Mouse (Mus musculus): ENCODE measurements around the gene Dnah1. TPM values are rescaled to one million over a fixed set of nuclear protein-coding genes. Genes with fewer than 3 reads are reported as not detected.

Dnah1 gene
- polyA plus RNA-seq, 1 experiment from 2014 or later: 9.1 TPM

- no peak overlapping the region for H3K4me3 ChIP-seq (ENCODE audit: low read depth, low read length)
- no peaks in the 10 kb centered on the region for H3K36me3 ChIP-seq (ENCODE audit: control insufficient read depth, insufficient read depth, low read length)
- 70% methylated on average over 3 of the region's 3 CpGs for WGBS
- no peak overlapping the region for H3K4me2 ChIP-seq (ENCODE audit: low read depth, severe bottlenecking)
- no peak overlapping the region for H3K27ac ChIP-seq (replicated peaks; ENCODE audit: low read depth, low read length)
- no peak for DNase-seq (ENCODE audit: low spot score)
- no peaks in the 10 kb centered on the region for H3K9me3 ChIP-seq (ENCODE audit: control insufficient read depth, low read length)
- H3K27me3 ChIP-seq (ENCODE audit: control insufficient read depth, insufficient read depth, low read length): no peaks in the 10 kb centered on the region
- no peak for ATAC-seq (ENCODE audit: insufficient number of reproducible peaks, low FRiP score, low TSS enrichment, low read depth)
- no peak overlapping the region for H3K9ac ChIP-seq (ENCODE audit: low read length)
- H3K4me1 ChIP-seq (ENCODE audit: control insufficient read depth, insufficient read depth, low read length): no peaks in the 10 kb centered on the region
These were observed 10.5 kb downstream of the Dnah1 start for GRCm38 (mm10) chr14:31313192-31313591.

GRCm38 (mm10) chr14:31285728-31286127, 38.0 kb downstream of the Dnah1 start:
- no peaks in the 10 kb centered on the region for H3K27me3 ChIP-seq (ENCODE audit: control insufficient read depth, insufficient read depth, low read length)
- DNase-seq (ENCODE audit: low spot score): no peak
- no peak overlapping the region for H3K4me3 ChIP-seq (ENCODE audit: low read depth, low read length)
- H3K9me3 ChIP-seq (ENCODE audit: control insufficient read depth, low read length): no peaks in the 10 kb centered on the region
- no peak overlapping the region for H3K4me2 ChIP-seq (ENCODE audit: low read depth, severe bottlenecking)
- no peaks in the 10 kb centered on the region for H3K36me3 ChIP-seq (ENCODE audit: control insufficient read depth, insufficient read depth, low read length)
- 85% methylated on average over 8 of the region's 8 CpGs for WGBS
- H3K9ac ChIP-seq (ENCODE audit: low read length): no peak overlapping the region
- no peak for ATAC-seq (ENCODE audit: insufficient number of reproducible peaks, low FRiP score, low TSS enrichment, low read depth)
- no peaks in the 10 kb centered on the region for H3K4me1 ChIP-seq (ENCODE audit: control insufficient read depth, insufficient read depth, low read length)
- no peak overlapping the region for H3K27ac ChIP-seq (replicated peaks; ENCODE audit: low read depth, low read length)

GRCm38 (mm10) chr14:31272164-31272563, 51.5 kb downstream of the Dnah1 start:
- DNase-seq (ENCODE audit: low spot score): peak; percentile 91
- 23% methylated on average over 7 of the region's 7 CpGs for WGBS
- ATAC-seq (ENCODE audit: insufficient number of reproducible peaks, low FRiP score, low TSS enrichment, low read depth): no peak

GRCm38 (mm10) chr14:31271121-31271520, 52.6 kb downstream of the Dnah1 start:
- Histone ChIP-seq H3K4me1 (ENCODE audit: control insufficient read depth, insufficient read depth, low read length) (peaks cover 12% of the 10 kb centered on the region), H3K27ac (replicated peaks; ENCODE audit: low read depth, low read length) (no peak overlapping the region), H3K9ac (ENCODE audit: low read length) (no peak overlapping the region), H3K27me3 (ENCODE audit: control insufficient read depth, insufficient read depth, low read length) (no peaks in the 10 kb centered on the region), H3K9me3 (ENCODE audit: control insufficient read depth, low read length) (no peaks in the 10 kb centered on the region), H3K4me2 (ENCODE audit: low read depth, severe bottlenecking) (no peak overlapping the region), H3K4me3 (ENCODE audit: low read depth, low read length) (no peak overlapping the region), H3K36me3 (ENCODE audit: control insufficient read depth, insufficient read depth, low read length) (no peaks in the 10 kb centered on the region)
- DNase-seq (ENCODE audit: low spot score) (no peak), ATAC-seq (ENCODE audit: insufficient number of reproducible peaks, low FRiP score, low TSS enrichment, low read depth) (no peak)
- WGBS: 87% methylated on average over 6 of the region's 6 CpGs

More at GRCm38 (mm10) chr14:31272164-31272563, 51.5 kb downstream of the Dnah1 start:
- Histone ChIP-seq H3K27me3 (ENCODE audit: control insufficient read depth, insufficient read depth, low read length) (no peaks in the 10 kb centered on the region), H3K4me1 (ENCODE audit: control insufficient read depth, insufficient read depth, low read length) (peaks cover 12% of the 10 kb centered on the region), H3K9ac (ENCODE audit: low read length) (no peak overlapping the region), H3K4me3 (ENCODE audit: low read depth, low read length) (no peak overlapping the region), H3K9me3 (ENCODE audit: control insufficient read depth, low read length) (no peaks in the 10 kb centered on the region), H3K36me3 (ENCODE audit: control insufficient read depth, insufficient read depth, low read length) (no peaks in the 10 kb centered on the region), H3K4me2 (ENCODE audit: low read depth, severe bottlenecking) (no peak overlapping the region), H3K27ac (replicated peaks; ENCODE audit: low read depth, low read length) (no peak overlapping the region)

GRCm38 (mm10) chr14:31269456-31270100, 54.1 kb downstream of the Dnah1 start:
- peak; percentile 87 for DNase-seq (ENCODE audit: low spot score)
- Histone ChIP-seq H3K9ac (ENCODE audit: low read length) (peak overlapping the region; percentile 41), H3K4me1 (ENCODE audit: control insufficient read depth, insufficient read depth, low read length) (peaks cover 12% of the 10 kb centered on the region), H3K4me2 (ENCODE audit: low read depth, severe bottlenecking) (peak overlapping the region; percentile 51), H3K4me3 (ENCODE audit: low read depth, low read length) (peak overlapping the region; percentile 31), H3K27me3 (ENCODE audit: control insufficient read depth, insufficient read depth, low read length) (no peaks in the 10 kb centered on the region), H3K36me3 (ENCODE audit: control insufficient read depth, insufficient read depth, low read length) (no peaks in the 10 kb centered on the region), H3K27ac (replicated peaks; ENCODE audit: low read depth, low read length) (no peak overlapping the region; the same call in 1 of the 2 replicates), H3K9me3 (ENCODE audit: control insufficient read depth, low read length) (no peaks in the 10 kb centered on the region)
- ATAC-seq (ENCODE audit: insufficient number of reproducible peaks, low FRiP score, low TSS enrichment, low read depth): peak; percentile 92
- 19% methylated on average over 23 of the region's 28 CpGs for WGBS

- Histone ChIP-seq H3K9me3 (ENCODE audit: control insufficient read depth, low read length) (no peaks in the 10 kb centered on the region), H3K9ac (ENCODE audit: low read length) (peak overlapping the region; percentile 41; the same call in 1 of the 2 replicates), H3K4me2 (ENCODE audit: low read depth, severe bottlenecking) (peak overlapping the region; percentile 51; the same call in 1 of the 2 replicates), H3K27me3 (ENCODE audit: control insufficient read depth, insufficient read depth, low read length) (no peaks in the 10 kb centered on the region), H3K36me3 (ENCODE audit: control insufficient read depth, insufficient read depth, low read length) (no peaks in the 10 kb centered on the region), H3K4me3 (ENCODE audit: low read depth, low read length) (no peak overlapping the region), H3K4me1 (ENCODE audit: control insufficient read depth, insufficient read depth, low read length) (peaks cover 12% of the 10 kb centered on the region), H3K27ac (replicated peaks; ENCODE audit: low read depth, low read length) (no peak overlapping the region)
- ATAC-seq (ENCODE audit: insufficient number of reproducible peaks, low FRiP score, low TSS enrichment, low read depth) (no peak), DNase-seq (ENCODE audit: low spot score) (no peak)
- 77% methylated on average over 9 of the region's 9 CpGs for WGBS
These were observed 55.2 kb downstream of the Dnah1 start for GRCm38 (mm10) chr14:31268301-31269001.

GRCm38 (mm10) chr14:31267649-31268048, 56.0 kb downstream of the Dnah1 start:
- WGBS: 90% methylated on average over 11 of the region's 11 CpGs
- H3K4me2 ChIP-seq (ENCODE audit: low read depth, severe bottlenecking): no peak overlapping the region; the same call in 1 of the 2 replicates
- H3K4me3 ChIP-seq (ENCODE audit: low read depth, low read length): no peak overlapping the region
- no peak for ATAC-seq (ENCODE audit: insufficient number of reproducible peaks, low FRiP score, low TSS enrichment, low read depth)
- H3K27ac ChIP-seq (replicated peaks; ENCODE audit: low read depth, low read length): no peak overlapping the region
- H3K36me3 ChIP-seq (ENCODE audit: control insufficient read depth, insufficient read depth, low read length): no peaks in the 10 kb centered on the region
- peaks cover 12% of the 10 kb centered on the region for H3K4me1 ChIP-seq (ENCODE audit: control insufficient read depth, insufficient read depth, low read length)
- no peak for DNase-seq (ENCODE audit: low spot score)
- H3K27me3 ChIP-seq (ENCODE audit: control insufficient read depth, insufficient read depth, low read length): no peaks in the 10 kb centered on the region
- H3K9ac ChIP-seq (ENCODE audit: low read length): no peak overlapping the region
- no peaks in the 10 kb centered on the region for H3K9me3 ChIP-seq (ENCODE audit: control insufficient read depth, low read length)

- no peaks in the 10 kb centered on the region for H3K27me3 ChIP-seq (ENCODE audit: control insufficient read depth, insufficient read depth, low read length)
- H3K4me3 ChIP-seq (ENCODE audit: low read depth, low read length): no peak overlapping the region
- H3K4me2 ChIP-seq (ENCODE audit: low read depth, severe bottlenecking): no peak overlapping the region
- H3K9ac ChIP-seq (ENCODE audit: low read length): no peak overlapping the region
- no peaks in the 10 kb centered on the region for H3K4me1 ChIP-seq (ENCODE audit: control insufficient read depth, insufficient read depth, low read length)
- H3K27ac ChIP-seq (replicated peaks; ENCODE audit: low read depth, low read length): no peak overlapping the region
- 96% methylated on average over 9 of the region's 9 CpGs for WGBS
- ATAC-seq (ENCODE audit: insufficient number of reproducible peaks, low FRiP score, low TSS enrichment, low read depth) (no peak), DNase-seq (ENCODE audit: low spot score) (no peak)
- H3K9me3 ChIP-seq (ENCODE audit: control insufficient read depth, low read length): no peaks in the 10 kb centered on the region
- peaks cover 37% of the 10 kb centered on the region for H3K36me3 ChIP-seq (ENCODE audit: control insufficient read depth, insufficient read depth, low read length)
These were observed 62.8 kb downstream of the Dnah1 start for GRCm38 (mm10) chr14:31260932-31261331.

Data from limb, embryonic 11.5 days (tissue).